Mouse (Mus musculus) olfactory bulb, adult 2 months (tissue): ENCODE measurements around the gene Akr1c19. TPM values are rescaled to one million over a fixed set of nuclear protein-coding genes. Genes with fewer than 3 reads are reported as not detected.
"Not testable (repeated sequence)": the region's sequence is repeated elsewhere in the genome, so short reads cannot be mapped to it uniquely, and the experiment has no call there.

Experiments used
- H3K27ac ChIP-seq: fragments of 200-500 bp; 2 replicates; pipeline ENCODE4 v1.5.1; 2012; ENCODE audit warnings: low read depth, low read length; ENCODE audit not compliant: insufficient read depth
- H3K4me1 ChIP-seq: fragments of 200-500 bp; 2 replicates; pipeline ENCODE4 v1.6.1; 2012; ENCODE audit warnings: low read length; ENCODE audit not compliant: control insufficient read depth, insufficient read depth
- H3K4me3 ChIP-seq: fragments of 200-500 bp; 2 replicates; pipeline ENCODE4 v1.5.1; 2012; ENCODE audit warnings: mild to moderate bottlenecking, low read depth, low read length, moderate library complexity; ENCODE audit not compliant: insufficient read depth
- CTCF ChIP-seq: fragments of 200-500 bp; IDR thresholded peaks from 2 replicates; pipeline ENCODE4 v1.5.1; 2012; ENCODE audit warnings: low read depth, mild to moderate bottlenecking, low read length, moderate library complexity; ENCODE audit not compliant: insufficient read depth
- POLR2A ChIP-seq: fragments of 200-500 bp; IDR thresholded peaks from 2 replicates; pipeline ENCODE4 v1.6.1; 2012; ENCODE audit warnings: mild to moderate bottlenecking, low read depth, low read length, moderate library complexity; ENCODE audit not compliant: insufficient read depth
- WGBS: fragments of 180-500 bp; shearing (Covaris S2); methylation state at CpG from one replicate; pipeline ENCODE4 v1.1.7; 2018; 5-methylcytosine and 5-hydroxymethylcytosine counted together
- polyA plus RNA-seq: library from polyadenylated mRNA; stranded (reverse); fragments of >200 nt; gene quantifications from 2 replicates; pipeline ENCODE4 v1.2.4, GENCODE M21; 2012; ENCODE audit warnings: low replicate concordance; ENCODE audit not compliant: missing spikeins, insufficient read depth, insufficient read length

Akr1c19 gene
- polyA plus RNA-seq, 1 experiment = not detected

- no peak overlapping the region for H3K27ac ChIP-seq
- 83% methylated on average over 3 of the region's 3 CpGs for WGBS
- TF ChIP-seq CTCF (no peak), POLR2A (no peak)
Observed at GRCm38 (mm10) chr13:4264612-4265011, 36.1 kb downstream of the Akr1c19 start.

GRCm38 (mm10) chr13:4265047-4265446 is 36.5 kb downstream of the Akr1c19 start:
- TF ChIP-seq CTCF (no peak), POLR2A (no peak)
- Histone ChIP-seq H3K27ac (no peak overlapping the region), H3K4me3 (no peak overlapping the region), H3K4me1 (no peaks in the 10 kb centered on the region)
- WGBS = 64% methylated on average over 2 of the region's 2 CpGs

More at GRCm38 (mm10) chr13:4264612-4265011, 36.1 kb downstream of the Akr1c19 start:
- no peaks in the 10 kb centered on the region for H3K4me1 ChIP-seq
- no peak overlapping the region for H3K4me3 ChIP-seq

DNA sequence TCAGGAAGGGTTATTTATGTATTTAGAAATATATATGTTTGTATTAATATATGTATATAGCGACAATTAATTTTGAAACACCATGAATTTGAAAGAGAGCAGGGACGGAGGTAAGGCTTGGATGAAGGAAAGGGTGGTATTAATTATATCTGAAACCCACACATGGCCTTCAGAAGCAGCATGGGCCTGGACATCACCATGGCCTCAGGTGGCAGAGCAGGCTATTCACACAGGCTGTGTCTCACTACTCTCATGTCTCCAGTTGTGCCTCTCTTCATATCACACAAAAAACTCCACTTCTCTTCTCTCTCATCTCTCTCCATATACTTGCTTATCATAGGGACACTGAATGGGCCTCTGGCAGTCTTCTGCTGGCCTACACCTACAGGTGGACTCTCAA is 37.0 kb downstream of the Akr1c19 start:
- 90% methylated on average over 2 of the region's 2 CpGs for WGBS
- not testable (repeated sequence) for H3K27ac ChIP-seq, H3K4me3 ChIP-seq, H3K4me1 ChIP-seq

DNA sequence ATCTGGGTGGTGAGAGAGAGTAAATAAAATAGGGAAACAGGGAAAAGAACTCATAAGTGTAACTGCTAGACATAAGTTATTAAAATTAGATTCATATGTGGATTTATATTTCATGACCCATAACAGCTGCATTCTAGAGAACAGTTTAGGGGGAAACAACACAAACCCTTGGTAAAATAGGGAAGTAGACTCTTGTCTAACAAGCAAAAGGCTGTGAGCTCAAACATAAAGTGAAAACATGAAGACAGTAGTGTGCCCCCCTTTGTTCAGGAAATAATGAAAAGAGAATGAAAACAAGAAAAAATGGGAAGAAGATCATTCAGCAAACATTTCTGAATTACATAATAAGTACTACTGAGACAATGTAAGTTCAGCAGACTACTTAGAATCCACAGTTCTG is 42.4 kb downstream of the Akr1c19 start:
- H3K4me3 ChIP-seq = no peak overlapping the region
- no peak overlapping the region for H3K27ac ChIP-seq
- no peaks in the 10 kb centered on the region for H3K4me1 ChIP-seq
- TF ChIP-seq POLR2A (no peak), CTCF (no peak)

DNA sequence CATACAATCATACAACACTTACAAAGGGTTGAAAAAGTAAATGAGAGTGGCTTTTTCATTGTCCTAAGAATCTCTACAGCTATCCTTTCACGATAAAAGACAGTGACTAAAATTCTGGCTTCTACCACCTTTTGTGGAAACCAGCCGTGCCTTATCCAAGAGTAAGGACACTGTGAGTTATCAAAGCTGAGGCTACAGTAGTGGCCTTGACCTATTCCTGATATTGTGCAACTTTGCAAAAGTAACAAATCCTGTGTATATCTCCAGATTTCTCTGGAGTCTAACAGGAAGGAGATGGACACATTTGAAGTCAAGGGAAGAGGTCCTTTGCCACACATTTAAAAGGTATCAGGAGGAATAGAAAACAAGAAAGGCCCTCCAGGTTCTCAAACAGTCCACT is 49.0 kb downstream of the Akr1c19 start:
- H3K27ac ChIP-seq = no peak overlapping the region
- no peak overlapping the region for H3K4me3 ChIP-seq
- no peaks in the 10 kb centered on the region for H3K4me1 ChIP-seq
- WGBS = 91% methylated on average over 2 of the region's 2 CpGs
- no peak for TF ChIP-seq CTCF

DNA sequence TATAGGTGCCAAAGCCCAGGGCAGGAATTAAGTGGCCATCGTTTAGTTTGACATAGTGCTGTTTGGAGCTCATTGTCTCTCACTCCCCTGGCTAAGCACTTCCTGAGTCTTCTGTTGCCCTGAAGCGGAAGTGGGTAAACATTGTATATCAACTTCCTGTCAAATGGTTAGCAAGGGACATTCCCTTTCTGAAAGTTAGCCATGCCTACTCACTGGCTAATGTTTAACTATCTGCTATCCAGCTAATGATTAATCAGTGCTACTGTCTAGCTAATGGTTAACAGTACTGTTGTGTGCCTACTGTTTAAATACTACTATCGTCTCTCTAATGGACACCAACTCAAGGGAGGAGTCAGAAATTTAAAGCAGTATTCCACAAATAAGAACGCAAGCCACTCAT is 50.8 kb downstream of the Akr1c19 start, which contains the start of gene Akr1c12:
Akr1c12 (minus strand) TSS at position 150 of the 400 bp plus-strand sequence.
- H3K4me1 ChIP-seq = no peaks in the 10 kb centered on the region
- no peak within 1 kb of the TSS for H3K4me3 ChIP-seq
- TF ChIP-seq POLR2A (no peak), CTCF (no peak)
- H3K27ac ChIP-seq = no peak within 1 kb of the TSS
- 67% methylated on average over 4 of the region's 4 CpGs for WGBS

GRCm38 (mm10) chr13:4281471-4282412 is 53.2 kb downstream of the Akr1c19 start:
- Histone ChIP-seq H3K4me3 (no peak overlapping the region), H3K27ac (no peak overlapping the region), H3K4me1 (no peaks in the 10 kb centered on the region)
- 33% methylated on average over 7 of the region's 7 CpGs for WGBS
- TF ChIP-seq CTCF = no peak
- TF ChIP-seq POLR2A = no peak

DNA sequence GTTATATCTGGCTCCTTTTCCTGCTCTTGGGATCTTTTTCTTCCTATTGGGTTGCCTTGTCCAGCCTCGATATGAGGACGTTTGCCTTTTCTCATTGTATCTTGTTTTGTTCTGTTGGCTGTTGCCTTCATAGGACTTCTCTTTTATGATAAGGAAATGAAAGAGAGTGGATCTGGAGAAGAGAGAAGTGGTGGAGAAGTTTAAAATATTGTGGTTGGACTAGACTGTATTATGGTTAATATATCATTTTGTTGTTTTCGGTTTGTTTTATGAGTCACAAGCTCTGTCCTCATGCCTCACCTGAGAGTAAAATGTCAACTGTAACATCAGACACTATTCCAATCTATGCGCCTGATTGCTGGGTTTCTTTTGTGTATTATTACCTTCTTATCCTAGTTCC is 68.5 kb downstream of the Akr1c19 start:
- no peak overlapping the region for H3K27ac ChIP-seq
- TF ChIP-seq POLR2A (no peak), CTCF (no peak)
- WGBS = 94% methylated on average over 4 of the region's 4 CpGs
- H3K4me3 ChIP-seq = no peak overlapping the region
- no peaks in the 10 kb centered on the region for H3K4me1 ChIP-seq

Other genes with a start within 250 kb of the Akr1c19 start
- gene Akr1c14, start 179.7 kb upstream of the Akr1c19 start, polyA plus RNA-seq = not detected in 2 replicates
- gene Akr1c18, start 78.0 kb upstream of the Akr1c19 start, polyA plus RNA-seq = not detected in 2 replicates
- not detected in 2 replicates for gene Akr1c13, start 37.5 kb upstream of the Akr1c19 start, polyA plus RNA-seq
- gene Akr1c12, start 50.7 kb downstream of the Akr1c19 start, polyA plus RNA-seq = not detected in 2 replicates
- not detected in 2 replicates for gene Akr1c6, start 205.6 kb downstream of the Akr1c19 start, polyA plus RNA-seq